Mouse (Mus musculus): ENCODE data around the gene Ssbp2. TPM values are rescaled to one million over a fixed set of nuclear protein-coding genes. Genes with fewer than 3 reads are reported as not detected.

The Ssbp2 gene
- polyA plus RNA-seq, 1 experiment, result 15.1 TPM

GRCm38 (mm10) chr13:91473527-91473926 lies 13.4 kb downstream of the Ssbp2 start:
- H3K4me3 ChIP-seq (replicated peaks; ENCODE audit: extremely low read depth, low read depth, low read length), result no peak overlapping the region
- 49% methylated on average over 6 of the region's 6 CpGs for WGBS
- TF ChIP-seq POLR2A (IDR thresholded peaks at IDR 0.05; ENCODE audit: borderline replicate concordance, extremely low read depth, low read depth, low read length), result no peak
- TF ChIP-seq CTCF (IDR thresholded peaks at IDR 0.05; ENCODE audit: insufficient read depth, low read length), result no peak
- peaks cover 3% of the 10 kb centered on the region for H3K4me1 ChIP-seq (ENCODE audit: control insufficient read depth, insufficient read depth, low read length)
- DNase-seq, result no peak

GRCm38 (mm10) chr13:91474027-91474426 lies 13.9 kb downstream of the Ssbp2 start:
- WGBS, result 19% methylated on average over 1 of the region's 1 CpGs
- Histone ChIP-seq H3K4me1 (ENCODE audit: control insufficient read depth, insufficient read depth, low read length) (peaks cover 3% of the 10 kb centered on the region), H3K4me3 (replicated peaks; ENCODE audit: extremely low read depth, low read depth, low read length) (no peak overlapping the region)
- DNase-seq, result no peak
- TF ChIP-seq POLR2A (IDR thresholded peaks at IDR 0.05; ENCODE audit: borderline replicate concordance, extremely low read depth, low read depth, low read length) (no peak), CTCF (IDR thresholded peaks at IDR 0.05; ENCODE audit: insufficient read depth, low read length) (no peak)

- TF ChIP-seq POLR2A (IDR thresholded peaks at IDR 0.05; ENCODE audit: borderline replicate concordance, extremely low read depth, low read depth, low read length), result no peak
- TF ChIP-seq CTCF (IDR thresholded peaks at IDR 0.05; ENCODE audit: insufficient read depth, low read length), result no peak
- DNase-seq, result no peak
- Histone ChIP-seq H3K4me3 (replicated peaks; ENCODE audit: extremely low read depth, low read depth, low read length) (no peak overlapping the region), H3K4me1 (ENCODE audit: control insufficient read depth, insufficient read depth, low read length) (peaks cover 3% of the 10 kb centered on the region)
These were observed 15.8 kb downstream of the Ssbp2 start for GRCm38 (mm10) chr13:91475888-91476287.

- TF ChIP-seq POLR2A (IDR thresholded peaks at IDR 0.05; ENCODE audit: borderline replicate concordance, extremely low read depth, low read depth, low read length), result no peak
- TF ChIP-seq CTCF (IDR thresholded peaks at IDR 0.05; ENCODE audit: insufficient read depth, low read length), result no peak
- H3K4me1 ChIP-seq (ENCODE audit: control insufficient read depth, insufficient read depth, low read length), result peaks cover 3% of the 10 kb centered on the region
- H3K4me3 ChIP-seq (replicated peaks; ENCODE audit: extremely low read depth, low read depth, low read length), result no peak overlapping the region
- 90% methylated on average over 1 of the region's 1 CpGs for WGBS
- no peak for DNase-seq
These were observed 16.6 kb downstream of the Ssbp2 start for GRCm38 (mm10) chr13:91476596-91477100.

- no peak for DNase-seq
- H3K4me3 ChIP-seq (replicated peaks; ENCODE audit: extremely low read depth, low read depth, low read length), result no peak overlapping the region
- TF ChIP-seq CTCF (IDR thresholded peaks at IDR 0.05; ENCODE audit: insufficient read depth, low read length) (no peak), POLR2A (IDR thresholded peaks at IDR 0.05; ENCODE audit: borderline replicate concordance, extremely low read depth, low read depth, low read length) (no peak)
- 10% methylated on average over 4 of the region's 4 CpGs for WGBS
- H3K4me1 ChIP-seq (ENCODE audit: control insufficient read depth, insufficient read depth, low read length), result peaks cover 3% of the 10 kb centered on the region
These were observed 17.9 kb downstream of the Ssbp2 start for GRCm38 (mm10) chr13:91478011-91478410.

GRCm38 (mm10) chr13:91484303-91484702 lies 24.2 kb downstream of the Ssbp2 start:
- no peak overlapping the region for H3K4me3 ChIP-seq (replicated peaks; ENCODE audit: extremely low read depth, low read depth, low read length)
- DNase-seq, result no peak
- TF ChIP-seq CTCF (IDR thresholded peaks at IDR 0.05; ENCODE audit: insufficient read depth, low read length) (no peak), POLR2A (IDR thresholded peaks at IDR 0.05; ENCODE audit: borderline replicate concordance, extremely low read depth, low read depth, low read length) (no peak)
- 32% methylated on average over 1 of the region's 1 CpGs for WGBS
- H3K4me1 ChIP-seq (ENCODE audit: control insufficient read depth, insufficient read depth, low read length), result peaks cover 4% of the 10 kb centered on the region; the same call in 1 of the 2 replicates

- WGBS, result 64% methylated on average over 4 of the region's 4 CpGs
- no peak for DNase-seq
- no peak for TF ChIP-seq POLR2A (IDR thresholded peaks at IDR 0.05; ENCODE audit: borderline replicate concordance, extremely low read depth, low read depth, low read length)
- no peak for TF ChIP-seq CTCF (IDR thresholded peaks at IDR 0.05; ENCODE audit: insufficient read depth, low read length)
These were observed 32.0 kb downstream of the Ssbp2 start for GRCm38 (mm10) chr13:91492133-91492532.

GRCm38 (mm10) chr13:91497055-91497454 lies 37.0 kb downstream of the Ssbp2 start:
- WGBS, result 44% methylated on average over 3 of the region's 3 CpGs
- no peak overlapping the region for H3K4me3 ChIP-seq (replicated peaks; ENCODE audit: extremely low read depth, low read depth, low read length)
- H3K4me1 ChIP-seq (ENCODE audit: control insufficient read depth, insufficient read depth, low read length), result no peaks in the 10 kb centered on the region
- TF ChIP-seq POLR2A (IDR thresholded peaks at IDR 0.05; ENCODE audit: borderline replicate concordance, extremely low read depth, low read depth, low read length), result no peak
- TF ChIP-seq CTCF (IDR thresholded peaks at IDR 0.05; ENCODE audit: insufficient read depth, low read length), result no peak
- no peak for DNase-seq

More at GRCm38 (mm10) chr13:91492133-91492532, 32.0 kb downstream of the Ssbp2 start:
- no peaks in the 10 kb centered on the region; the same call in 1 of the 2 replicates for H3K4me1 ChIP-seq (ENCODE audit: control insufficient read depth, insufficient read depth, low read length)
- no peak overlapping the region for H3K4me3 ChIP-seq (replicated peaks; ENCODE audit: extremely low read depth, low read depth, low read length)

GRCm38 (mm10) chr13:91501735-91502134 lies 41.7 kb downstream of the Ssbp2 start:
- H3K4me3 ChIP-seq (replicated peaks; ENCODE audit: extremely low read depth, low read depth, low read length), result no peak overlapping the region

GRCm38 (mm10) chr13:91502642-91503373 lies 42.7 kb downstream of the Ssbp2 start:
- 55% methylated on average over 12 of the region's 12 CpGs for WGBS
- no peak for DNase-seq
- TF ChIP-seq POLR2A (IDR thresholded peaks at IDR 0.05; ENCODE audit: borderline replicate concordance, extremely low read depth, low read depth, low read length) (no peak), CTCF (IDR thresholded peaks at IDR 0.05; ENCODE audit: insufficient read depth, low read length) (no peak)

More at GRCm38 (mm10) chr13:91501735-91502134, 41.7 kb downstream of the Ssbp2 start:
- 87% methylated on average over 3 of the region's 3 CpGs for WGBS
- TF ChIP-seq POLR2A (IDR thresholded peaks at IDR 0.05; ENCODE audit: borderline replicate concordance, extremely low read depth, low read depth, low read length) (no peak), CTCF (IDR thresholded peaks at IDR 0.05; ENCODE audit: insufficient read depth, low read length) (no peak)
- no peak for DNase-seq
- no peaks in the 10 kb centered on the region for H3K4me1 ChIP-seq (ENCODE audit: control insufficient read depth, insufficient read depth, low read length)

More at GRCm38 (mm10) chr13:91502642-91503373, 42.7 kb downstream of the Ssbp2 start:
- Histone ChIP-seq H3K4me3 (replicated peaks; ENCODE audit: extremely low read depth, low read depth, low read length) (no peak overlapping the region), H3K4me1 (ENCODE audit: control insufficient read depth, insufficient read depth, low read length) (no peaks in the 10 kb centered on the region)
